Mouse (Mus musculus): Measurements from ENCODE around the gene Zcwpw1.

GRCm38 (mm10) chr5:137766270-137766669, 21.3 kb upstream of the Zcwpw1 start:
- TF ChIP-seq POLR2A (IDR thresholded peaks at IDR 0.05; ENCODE audit: low read depth, low read length), result no peak
- no peak for TF ChIP-seq CTCF (IDR thresholded peaks at IDR 0.05; ENCODE audit: borderline replicate concordance, insufficient read depth, low read length)

All from embryonic fibroblast, embryonic 13.5 days (primary cell).